8 mouse cellular contexts compared by ENCODE assay signal in the genomic region with DNA sequence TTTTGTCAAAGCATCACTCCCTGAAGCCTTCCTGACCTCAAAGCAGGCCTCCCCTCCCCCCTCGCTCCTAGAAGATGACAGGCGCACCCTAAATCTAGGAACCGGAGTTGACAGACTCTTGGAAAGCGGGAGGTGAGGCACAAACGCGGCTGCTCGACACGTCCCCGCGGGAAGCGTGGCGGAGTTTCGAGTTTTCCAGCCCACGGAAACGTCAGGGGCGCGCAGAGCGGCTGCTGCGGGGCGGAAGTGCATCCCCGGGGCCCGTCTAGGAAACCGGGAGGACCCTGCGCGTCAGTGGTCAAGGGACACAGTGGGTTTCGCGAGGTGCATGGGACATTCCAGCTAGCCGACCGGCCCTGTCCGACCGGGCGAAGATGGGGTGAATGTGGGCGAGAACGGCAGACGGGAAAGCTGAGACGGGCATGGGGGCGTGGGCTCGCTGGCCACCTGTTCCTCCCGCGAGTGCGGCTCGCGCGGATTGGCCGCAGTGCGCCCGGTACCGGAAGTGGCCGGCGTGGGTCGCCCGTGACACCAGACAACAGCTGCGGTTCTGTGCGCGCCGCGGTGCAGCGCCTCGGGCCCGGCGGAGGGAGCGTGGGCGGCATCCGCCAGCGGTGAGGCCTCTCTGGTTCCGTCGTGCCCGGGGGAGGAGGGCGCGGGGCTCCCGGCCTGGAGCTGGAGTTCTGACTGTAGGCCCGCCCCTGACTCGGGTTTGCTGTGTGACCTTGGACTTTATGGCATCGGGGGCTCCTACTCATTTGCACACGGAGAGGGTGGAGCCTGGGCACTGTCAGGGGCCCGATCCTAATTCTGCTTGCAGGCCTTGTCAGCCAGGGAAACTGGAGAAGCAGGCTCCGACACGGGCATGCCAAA. TPM values are rescaled to one million over a fixed set of nuclear protein-coding genes. Genes with fewer than 3 reads are reported as not detected.
DNase-seq lines count a peak whose midpoint lies in the region; TF ChIP-seq lines count a peak whose summit lies in the region.

A gene (plus strand): TSS at position 274 of the 873 bp plus-strand sequence.

- H3K27ac ChIP-seq in cortical plate, adult 2 months (ENCODE audit: insufficient read depth, low read length): peak within 1 kb of the TSS; percentile 55

- TF ChIP-seq POLR2A in cortical plate, adult 2 months (IDR thresholded peaks at IDR 0.05; ENCODE audit: extremely low read depth, insufficient read depth, low read length): peak; percentile 30; the same call in 1 of the 2 replicates

- H3K27me3 ChIP-seq in megakaryocyte, embryonic 14.5 days (replicated peaks): no peaks in the 10 kb centered on the region

- H3K9me3 ChIP-seq in megakaryocyte, embryonic 14.5 days: no peaks in the 10 kb centered on the region

- H3K4me3 ChIP-seq in cortical plate, adult 2 months (ENCODE audit: insufficient read depth, low read length): peak within 1 kb of the TSS; percentile 81
- peak within 1 kb of the TSS; percentile 98 for H3K4me3 ChIP-seq in megakaryocyte, embryonic 14.5 days (replicated peaks)

- DNase-seq in ZHBTc4 (ENCODE audit: low read depth, low spot score): peak; percentile 81
- DNase-seq in gastrocnemius, adult 8-10 months (ENCODE audit: low spot score in 2 of 2): peak; percentile 70 to 81
- peak; percentile 90 for DNase-seq in induced T-regulatory cell, adult 2 months (ENCODE audit: low read depth)
- DNase-seq in left cerebral cortex, adult 9 months (ENCODE audit: low spot score in 2 of 2): peak; percentile 71 to 84
- DNase-seq in right cerebral cortex, postnatal 10 days (ENCODE audit: low spot score in 2 of 2): peak; percentile 87 to 91
- peak; percentile 80 for DNase-seq in urinary bladder, postnatal 14 days (ENCODE audit: low spot score)

- H3K4me1 ChIP-seq in cortical plate, adult 2 months (ENCODE audit: control insufficient read depth, insufficient read depth, low read length): peaks cover 3% of the 10 kb centered on the region; the same call in 1 of the 2 replicates
- peaks cover 41% of the 10 kb centered on the region for H3K4me1 ChIP-seq in megakaryocyte, embryonic 14.5 days

- H3K36me3 ChIP-seq in megakaryocyte, embryonic 14.5 days (replicated peaks; ENCODE audit: low read length): peaks cover 10% of the 10 kb centered on the region

- TF ChIP-seq CTCF in cortical plate, adult 2 months (IDR thresholded peaks at IDR 0.05; ENCODE audit: extremely low read depth, insufficient read depth, low read length): no peak

RNA-seq across cellular contexts. Expression of the gene that starts here (rescaled TPM):
- 8.0 and 8.9 TPM in 2 replicates for polyA plus RNA-seq in cortical plate, adult 2 months (2012; rRNA removed)
- 10 to 100 TPM; 12.5 to 14.8 (median 13.5) TPM for total RNA-seq in gastrocnemius, adult 8-10 months (2022)
- 0.55 TPM in 1 of 2 replicates, not detected in the other for polyA plus RNA-seq in megakaryocyte, embryonic 14.5 days (2012; ENCODE audit: insufficient read depth, low replicate concordance)

Comparison
In these comparisons a context has a peak if more than half of its experiments do, and no peak if none do; other contexts are left out.
1. Peak in every context shown above with its lines: DNase-seq, H3K4me3 ChIP-seq and H3K27ac ChIP-seq.